Mouse (Mus musculus) urinary bladder, postnatal 10 days (tissue): ENCODE measurements around the gene Pemt.

ENCODE experiments used
- DNase-seq: peaks from one replicate; pipeline ENCODE4 v3.0.0; 2022; ENCODE audit warnings: low spot score

Gene Pemt

GRCm38 (mm10) chr11:60001231-60001980 lies 44.9 kb downstream of the Pemt start:
- DNase-seq: no peak

- no peak for DNase-seq
Measured at GRCm38 (mm10) chr11:59994318-59994717, 52.0 kb downstream of the Pemt start.

GRCm38 (mm10) chr11:59991365-59991764 lies 54.9 kb downstream of the Pemt start:
- DNase-seq: no peak

- no peak for DNase-seq
Measured at GRCm38 (mm10) chr11:59989406-59989805, 56.9 kb downstream of the Pemt start.

GRCm38 (mm10) chr11:59977831-59978230 lies 68.5 kb downstream of the Pemt start:
- DNase-seq: no peak

- no peak for DNase-seq
Measured at GRCm38 (mm10) chr11:59975241-59975640, 71.0 kb downstream of the Pemt start.

- DNase-seq: no peak
Measured at GRCm38 (mm10) chr11:59973389-59973788, 72.9 kb downstream of the Pemt start.

- DNase-seq: no peak
Measured at GRCm38 (mm10) chr11:59971691-59972090, 74.6 kb downstream of the Pemt start.

- DNase-seq: no peak
Measured at GRCm38 (mm10) chr11:59970780-59971179, 75.5 kb downstream of the Pemt start.

GRCm38 (mm10) chr11:59967765-59968164 lies 78.5 kb downstream of the Pemt start:
- no peak for DNase-seq

GRCm38 (mm10) chr11:59966102-59966483 lies 80.2 kb downstream of the Pemt start:
- no peak for DNase-seq

GRCm38 (mm10) chr11:59965227-59966101 lies 80.8 kb downstream of the Pemt start:
- DNase-seq: no peak

GRCm38 (mm10) chr11:59964818-59965217 lies 81.5 kb downstream of the Pemt start, which contains the start of gene Rasd1:
Gene Rasd1, minus strand, starts transcription at chr11:59964944.
- peak; percentile 51 for DNase-seq

GRCm38 (mm10) chr11:59964163-59964758 lies 82.0 kb downstream of the Pemt start:
- no peak for DNase-seq

GRCm38 (mm10) chr11:59963364-59964162 lies 82.7 kb downstream of the Pemt start:
- DNase-seq: no peak

- no peak for DNase-seq
Measured at GRCm38 (mm10) chr11:59962590-59962989, 83.7 kb downstream of the Pemt start.

- DNase-seq: no peak
Measured at GRCm38 (mm10) chr11:59961338-59961875, 84.9 kb downstream of the Pemt start.

GRCm38 (mm10) chr11:59960476-59961337 lies 85.6 kb downstream of the Pemt start:
- DNase-seq: no peak

- no peak for DNase-seq
Measured at GRCm38 (mm10) chr11:59959453-59959852, 86.8 kb downstream of the Pemt start.

- DNase-seq: no peak
Measured at GRCm38 (mm10) chr11:59956749-59957148, 89.5 kb downstream of the Pemt start.

- no peak for DNase-seq
Measured at GRCm38 (mm10) chr11:59952892-59953291, 93.4 kb downstream of the Pemt start.
